Mouse (Mus musculus) ES-Bruce4 (cell line): ENCODE results near the gene Atp6v1f. TPM values are rescaled to one million over a fixed set of nuclear protein-coding genes. Genes with fewer than 3 reads are reported as not detected.

Experiments used
- H3K27ac ChIP-seq: 2 replicates; pipeline ENCODE4 v1.5.1; 2012; ENCODE audit warnings: low read length, inconsistent platforms; ENCODE audit not compliant: insufficient read depth
- H3K27me3 ChIP-seq: 2 replicates; pipeline ENCODE4 v1.6.1; 2012; ENCODE audit warnings: mild to moderate bottlenecking, low read length, inconsistent platforms; ENCODE audit not compliant: control insufficient read depth, poor library complexity, insufficient read depth, severe bottlenecking
- H3K36me3 ChIP-seq: 2 replicates; pipeline ENCODE4 v1.6.1; 2012; ENCODE audit warnings: inconsistent platforms, mild to moderate bottlenecking, low read length, moderate library complexity; ENCODE audit not compliant: control insufficient read depth, poor library complexity, insufficient read depth, severe bottlenecking
- H3K4me1 ChIP-seq: one replicate; pipeline ENCODE4 v1.8.1; 2011; ENCODE audit warnings: low read length; ENCODE audit not compliant: control insufficient read depth, insufficient read depth
- H3K4me3 ChIP-seq: 2 replicates; pipeline ENCODE4 v1.5.1; 2011; ENCODE audit warnings: low read depth, mild to moderate bottlenecking, low read length
- H3K9ac ChIP-seq: 2 replicates; pipeline ENCODE4 v1.6.1; 2012; ENCODE audit warnings: low read depth, mild to moderate bottlenecking, inconsistent platforms; ENCODE audit not compliant: poor library complexity, severe bottlenecking
- H3K9me3 ChIP-seq: replicated peaks from 2 replicates; pipeline ENCODE4 v1.6.1; 2012; ENCODE audit warnings: mild to moderate bottlenecking, low read length, inconsistent platforms; ENCODE audit not compliant: control insufficient read depth, poor library complexity, insufficient read depth, severe bottlenecking
- CTCF ChIP-seq: IDR thresholded peaks from one replicate; pipeline ENCODE4 v1.8.1; 2011; ENCODE audit warnings: low read depth, low read length
- EP300 ChIP-seq: IDR thresholded peaks from 2 replicates; pipeline ENCODE4 v1.6.1; 2011; ENCODE audit warnings: low read depth, low read length; ENCODE audit not compliant: insufficient read depth
- POLR2A ChIP-seq: IDR thresholded peaks from one replicate; pipeline ENCODE4 v1.8.1; 2011; ENCODE audit warnings: low read length; ENCODE audit not compliant: insufficient read depth
- polyA plus RNA-seq: library from polyadenylated mRNA; stranded (reverse); fragments of >200 nt; gene quantifications from 2 replicates; pipeline ENCODE4 v1.2.4, GENCODE M21; 2011; ENCODE audit warnings: low read depth; ENCODE audit not compliant: missing spikeins, insufficient read depth, insufficient read length

Gene Atp6v1f
- polyA plus RNA-seq, 1 experiment: 142 TPM

GRCm38 (mm10) chr6:29445354-29445753 is 22.2 kb upstream of the Atp6v1f start:
- no peak overlapping the region for H3K9ac ChIP-seq
- H3K27ac ChIP-seq: no peak overlapping the region
- no peaks in the 10 kb centered on the region for H3K36me3 ChIP-seq
- TF ChIP-seq CTCF (no peak), POLR2A (no peak), EP300 (no peak)
- H3K9me3 ChIP-seq: no peaks in the 10 kb centered on the region
- no peaks in the 10 kb centered on the region for H3K4me1 ChIP-seq
- H3K27me3 ChIP-seq: no peaks in the 10 kb centered on the region
- no peak overlapping the region for H3K4me3 ChIP-seq

- H3K4me1 ChIP-seq: no peaks in the 10 kb centered on the region
- H3K9me3 ChIP-seq: no peaks in the 10 kb centered on the region
- H3K27ac ChIP-seq: no peak overlapping the region
- no peaks in the 10 kb centered on the region for H3K27me3 ChIP-seq
- no peaks in the 10 kb centered on the region for H3K36me3 ChIP-seq
- no peak overlapping the region for H3K4me3 ChIP-seq
- H3K9ac ChIP-seq: peak overlapping the region; percentile 44
- TF ChIP-seq POLR2A (peak; percentile 37), CTCF (no peak)
These were observed 17.7 kb upstream of the Atp6v1f start for GRCm38 (mm10) chr6:29449858-29450257.

- H3K27me3 ChIP-seq: no peaks in the 10 kb centered on the region
- no peaks in the 10 kb centered on the region for H3K36me3 ChIP-seq
- H3K4me1 ChIP-seq: no peaks in the 10 kb centered on the region
- TF ChIP-seq EP300: no peak
- no peak for TF ChIP-seq CTCF
- no peak for TF ChIP-seq POLR2A
- no peak overlapping the region for H3K27ac ChIP-seq
- no peak overlapping the region for H3K4me3 ChIP-seq
- H3K9ac ChIP-seq: no peak overlapping the region
- no peaks in the 10 kb centered on the region for H3K9me3 ChIP-seq
These were observed 16.9 kb upstream of the Atp6v1f start for GRCm38 (mm10) chr6:29450667-29451066.

- Histone ChIP-seq H3K27me3 (no peaks in the 10 kb centered on the region), H3K4me1 (no peaks in the 10 kb centered on the region), H3K9me3 (no peaks in the 10 kb centered on the region), H3K9ac (no peak overlapping the region), H3K4me3 (no peak overlapping the region), H3K27ac (no peak overlapping the region), H3K36me3 (no peaks in the 10 kb centered on the region)
- TF ChIP-seq POLR2A (no peak), CTCF (no peak), EP300 (no peak)
These were observed 6.0 kb upstream of the Atp6v1f start for GRCm38 (mm10) chr6:29461502-29461901.

- no peaks in the 10 kb centered on the region for H3K4me1 ChIP-seq
- H3K27ac ChIP-seq: no peak overlapping the region
- H3K4me3 ChIP-seq: no peak overlapping the region
- no peaks in the 10 kb centered on the region for H3K36me3 ChIP-seq
- no peak for TF ChIP-seq CTCF
- no peak for TF ChIP-seq POLR2A
- TF ChIP-seq EP300: no peak
- H3K9ac ChIP-seq: no peak overlapping the region
- H3K9me3 ChIP-seq: no peaks in the 10 kb centered on the region
- no peaks in the 10 kb centered on the region for H3K27me3 ChIP-seq
These were observed 4.1 kb upstream of the Atp6v1f start for GRCm38 (mm10) chr6:29463388-29463787.

GRCm38 (mm10) chr6:29468851-29469250 is 1.3 kb downstream of the Atp6v1f start:
- Histone ChIP-seq H3K36me3 (peaks cover 4% of the 10 kb centered on the region; the same call in 1 of the 2 replicates), H3K4me3 (no peak overlapping the region), H3K9me3 (no peaks in the 10 kb centered on the region), H3K4me1 (no peaks in the 10 kb centered on the region), H3K9ac (peak overlapping the region; percentile 54), H3K27me3 (no peaks in the 10 kb centered on the region), H3K27ac (no peak overlapping the region)
- TF ChIP-seq POLR2A: no peak
- TF ChIP-seq CTCF: no peak
- no peak for TF ChIP-seq EP300

GRCm38 (mm10) chr6:29471137-29471536 is 3.6 kb downstream of the Atp6v1f start, which contains the start of gene Atp6v1fnb:
Atp6v1fnb (plus strand) TSS chr6:29471437.
- H3K4me3 ChIP-seq: no peak within 1 kb of the TSS
- no peaks in the 10 kb centered on the region for H3K9me3 ChIP-seq
- no peaks in the 10 kb centered on the region for H3K4me1 ChIP-seq
- no peak within 1 kb of the TSS for H3K9ac ChIP-seq
- no peaks in the 10 kb centered on the region for H3K27me3 ChIP-seq
- peaks cover 4% of the 10 kb centered on the region; the same call in 1 of the 2 replicates for H3K36me3 ChIP-seq
- TF ChIP-seq EP300: no peak
- no peak for TF ChIP-seq POLR2A
- TF ChIP-seq CTCF: no peak
- H3K27ac ChIP-seq: no peak within 1 kb of the TSS
